Mouse (Mus musculus): ENCODE data around the gene Sik3.

DNA sequence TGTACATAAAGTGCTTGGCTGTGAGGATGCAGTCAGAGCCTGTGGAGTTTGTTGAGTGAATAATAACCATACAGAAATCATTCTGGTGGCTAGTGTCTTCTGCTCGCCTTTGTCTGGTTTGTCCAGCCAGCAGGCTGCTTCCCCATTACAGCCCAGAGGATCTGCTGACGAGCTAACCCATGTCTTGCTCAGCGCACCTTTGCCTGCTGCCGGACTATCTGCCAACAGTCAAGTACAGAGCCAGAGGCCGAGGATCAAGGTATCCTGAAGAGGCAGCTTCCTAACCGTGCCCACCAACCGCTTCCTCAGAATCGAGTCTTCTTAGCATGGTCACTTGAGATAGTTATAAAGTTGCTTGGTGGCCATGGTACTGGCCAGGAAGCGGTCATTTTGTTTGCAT lies 93.5 kb downstream of the Sik3 start:
- TF ChIP-seq CTCF (IDR thresholded peaks at IDR 0.05) = no peak
- no peak for TF ChIP-seq EP300 (IDR thresholded peaks at IDR 0.05)

All from lung, postnatal 0 days (tissue).